Mouse (Mus musculus) myocyte (in vitro differentiated cells): ENCODE data around the gene Ankdd1b. TPM values are rescaled to one million over a fixed set of nuclear protein-coding genes. Genes with fewer than 3 reads are reported as not detected.

Experiments
- H3K27me3 ChIP-seq: one replicate; pipeline ENCODE4 v1.6.1; 2011; ENCODE audit not compliant: control insufficient read depth, insufficient read depth, insufficient read length
- H3K36me3 ChIP-seq: one replicate; pipeline ENCODE4 v1.6.1; 2011; ENCODE audit not compliant: control insufficient read depth, insufficient read depth
- H3K4me2 ChIP-seq: one replicate; pipeline ENCODE4 v1.6.1; 2011; ENCODE audit warnings: low read depth, control low read depth
- H3K4me3 ChIP-seq: one replicate; pipeline ENCODE4 v1.5.1; 2011; ENCODE audit warnings: mild to moderate bottlenecking, control low read depth, moderate library complexity
- H3K79me2 ChIP-seq: one replicate; pipeline ENCODE4 v1.6.1; 2011; ENCODE audit not compliant: control insufficient read depth, insufficient read depth
- H3ac ChIP-seq: one replicate; pipeline ENCODE4 v1.6.1; 2011; ENCODE audit not compliant: control insufficient read depth, insufficient read length
- CEBPB ChIP-seq: IDR thresholded peaks from 2 replicates; pipeline ENCODE4 v1.6.1; 2011; ENCODE audit warnings: mild to moderate bottlenecking, moderate library complexity; ENCODE audit not compliant: poor library complexity, insufficient read depth, severe bottlenecking
- E2F4 ChIP-seq: IDR thresholded peaks from one replicate; pipeline ENCODE4 v1.6.1; 2011; ENCODE audit warnings: mild to moderate bottlenecking, control low read depth, moderate library complexity; ENCODE audit not compliant: insufficient read depth
- MAX ChIP-seq: IDR thresholded peaks from one replicate; pipeline ENCODE4 v1.6.1; 2011; ENCODE audit warnings: low read depth, mild to moderate bottlenecking, control low read depth
- MYOD1 ChIP-seq, 3 experiments: IDR thresholded peaks; one replicate each; pipeline ENCODE4 v1.6.1; 2011; ENCODE audit warnings: control low read depth in 2 of 3, low read depth in 2 of 3, mild to moderate bottlenecking in 2 of 3, moderate library complexity in 1 of 3; ENCODE audit not compliant: insufficient read length in 2 of 3, control insufficient read depth in 1 of 3
- MYOG ChIP-seq, 3 experiments: IDR thresholded peaks; one replicate each; pipeline ENCODE4 v1.6.1; 2011; ENCODE audit warnings: control low read depth in 2 of 3, low read depth in 2 of 3, mild to moderate bottlenecking in 2 of 3; ENCODE audit not compliant: insufficient read length in 2 of 3, control insufficient read depth in 1 of 3, insufficient read depth in 1 of 3
- POLR2A ChIP-seq: IDR thresholded peaks from one replicate; pipeline ENCODE4 v1.6.1; 2011; ENCODE audit warnings: low read depth, mild to moderate bottlenecking, control low read depth, moderate library complexity; ENCODE audit not compliant: insufficient read length
- POLR2AphosphoS2 ChIP-seq: IDR thresholded peaks from one replicate; pipeline ENCODE4 v1.6.1; 2011; ENCODE audit warnings: low read depth, control low read depth; ENCODE audit not compliant: insufficient read length
- REST ChIP-seq: IDR thresholded peaks from one replicate; pipeline ENCODE4 v1.6.1; 2011; ENCODE audit warnings: mild to moderate bottlenecking, control low read depth, moderate library complexity; ENCODE audit not compliant: insufficient read depth, insufficient read length
- SRF ChIP-seq: IDR thresholded peaks from one replicate; pipeline ENCODE4 v1.6.1; 2011; ENCODE audit warnings: low read depth; ENCODE audit not compliant: control insufficient read depth, insufficient read length
- TCF12 ChIP-seq: IDR thresholded peaks from one replicate; pipeline ENCODE4 v1.6.1; 2011; ENCODE audit warnings: mild to moderate bottlenecking, control low read depth; ENCODE audit not compliant: poor library complexity, insufficient read depth, severe bottlenecking
- TCF3 ChIP-seq: IDR thresholded peaks from one replicate; pipeline ENCODE4 v1.6.1; 2011; ENCODE audit warnings: low read depth, control low read depth; ENCODE audit not compliant: insufficient read length
- USF1 ChIP-seq: IDR thresholded peaks from one replicate; pipeline ENCODE4 v1.6.1; 2011; ENCODE audit warnings: low read depth, mild to moderate bottlenecking, control low read depth, moderate library complexity
- polyA plus RNA-seq: library from polyadenylated mRNA; unstranded; fragments of >200 nt; fragmentation: generic; extraction: Trizol; gene quantifications from one replicate; pipeline ENCODE4 v1.2.1, GENCODE M21; 2012; ENCODE audit warnings: missing spikeins

The Ankdd1b gene
- polyA plus RNA-seq, 1 experiment, result not detected

DNA sequence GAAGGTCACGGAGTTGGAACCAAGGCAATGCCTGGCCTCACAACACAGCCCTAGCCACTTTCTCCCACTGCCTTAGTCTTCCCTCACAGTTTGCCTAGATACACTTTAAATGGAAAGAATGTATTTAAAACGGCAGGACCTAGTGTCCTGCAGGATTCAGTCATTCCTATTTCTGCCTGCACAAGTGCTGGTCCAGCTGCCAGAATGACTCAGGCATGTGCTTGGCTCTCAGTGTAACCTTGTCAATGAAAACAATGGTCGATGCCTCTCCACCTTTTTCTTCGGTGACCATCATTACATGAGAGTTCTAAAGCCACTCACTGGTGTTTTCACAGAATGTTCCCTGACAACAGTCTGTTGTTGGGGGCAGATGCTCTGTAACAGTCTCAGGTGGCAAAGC, 52.5 kb downstream of the Ankdd1b start:
- peaks cover 19% of the 10 kb centered on the region for H3K36me3 ChIP-seq
- no peak overlapping the region for H3ac ChIP-seq
- TF ChIP-seq E2F4, result no peak
- no peak for TF ChIP-seq USF1
- TF ChIP-seq REST, result no peak
- no peak for TF ChIP-seq POLR2A
- TF ChIP-seq POLR2AphosphoS2, result no peak
- TF ChIP-seq MYOD1 (IDR thresholded peaks at IDR 0.05; ENCODE audit: control insufficient read depth in 1 of 3, insufficient read length in 2 of 3, low read depth in 2 of 3), result peak in 1 of 3 experiments; percentile 66
- no peak for TF ChIP-seq SRF
- no peak for TF ChIP-seq TCF12
- no peak for TF ChIP-seq TCF3
- peak in 2 of 3 experiments; percentile 57 to 66 for TF ChIP-seq MYOG (IDR thresholded peaks at IDR 0.05; ENCODE audit: control insufficient read depth in 1 of 3, insufficient read depth in 1 of 3, insufficient read length in 2 of 3, low read depth in 2 of 3)
- no peak for TF ChIP-seq MAX
- TF ChIP-seq CEBPB, result no peak

DNA sequence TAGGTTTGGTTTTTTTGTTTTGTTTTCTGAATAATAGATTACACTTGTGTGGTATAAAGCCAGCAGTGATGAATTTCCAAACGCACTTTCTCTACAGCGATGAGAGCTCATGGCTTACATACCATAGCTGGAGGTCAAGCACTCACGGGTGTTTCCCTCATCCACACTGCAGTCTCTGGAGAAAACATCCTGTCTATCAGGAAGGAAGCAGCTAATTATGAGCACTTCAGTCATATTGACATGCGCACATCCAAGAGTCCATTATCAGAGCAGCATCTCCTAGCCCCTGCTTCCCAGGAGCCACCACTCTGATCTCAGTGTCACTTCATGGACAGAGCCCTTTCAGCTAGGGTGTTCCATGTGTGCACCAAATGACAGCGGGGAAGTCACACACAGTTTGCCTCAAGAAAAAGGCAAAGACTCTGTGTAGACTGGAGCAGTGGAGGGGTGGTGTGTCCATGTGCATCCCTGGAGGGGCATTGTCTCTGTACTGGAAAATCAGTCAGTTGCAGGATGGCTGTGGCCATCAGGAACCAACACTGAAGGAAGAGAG, 53.7 kb downstream of the Ankdd1b start:
- H3K4me3 ChIP-seq, result no peak overlapping the region
- TF ChIP-seq MYOD1 (IDR thresholded peaks at IDR 0.05; ENCODE audit: control insufficient read depth in 1 of 3, insufficient read length in 2 of 3, low read depth in 2 of 3), result no peak
- TF ChIP-seq REST, result no peak
- no peak for TF ChIP-seq POLR2AphosphoS2
- no peak for TF ChIP-seq MAX
- no peak for TF ChIP-seq CEBPB
- no peak for TF ChIP-seq USF1
- TF ChIP-seq TCF12, result no peak
- TF ChIP-seq SRF, result no peak
- no peak for TF ChIP-seq E2F4
- TF ChIP-seq TCF3, result no peak
- TF ChIP-seq POLR2A, result no peak
- TF ChIP-seq MYOG (IDR thresholded peaks at IDR 0.05; ENCODE audit: control insufficient read depth in 1 of 3, insufficient read depth in 1 of 3, insufficient read length in 2 of 3, low read depth in 2 of 3), result no peak
- no peaks in the 10 kb centered on the region for H3K79me2 ChIP-seq
- H3K4me2 ChIP-seq, result no peak overlapping the region
- H3K36me3 ChIP-seq, result peaks cover 19% of the 10 kb centered on the region
- no peak overlapping the region for H3ac ChIP-seq
- no peaks in the 10 kb centered on the region for H3K27me3 ChIP-seq

More for the DNA sequence above, 52.5 kb downstream of the Ankdd1b start:
- H3K4me2 ChIP-seq, result no peak overlapping the region
- H3K4me3 ChIP-seq, result no peak overlapping the region
- no peaks in the 10 kb centered on the region for H3K27me3 ChIP-seq
- H3K79me2 ChIP-seq, result no peaks in the 10 kb centered on the region

DNA sequence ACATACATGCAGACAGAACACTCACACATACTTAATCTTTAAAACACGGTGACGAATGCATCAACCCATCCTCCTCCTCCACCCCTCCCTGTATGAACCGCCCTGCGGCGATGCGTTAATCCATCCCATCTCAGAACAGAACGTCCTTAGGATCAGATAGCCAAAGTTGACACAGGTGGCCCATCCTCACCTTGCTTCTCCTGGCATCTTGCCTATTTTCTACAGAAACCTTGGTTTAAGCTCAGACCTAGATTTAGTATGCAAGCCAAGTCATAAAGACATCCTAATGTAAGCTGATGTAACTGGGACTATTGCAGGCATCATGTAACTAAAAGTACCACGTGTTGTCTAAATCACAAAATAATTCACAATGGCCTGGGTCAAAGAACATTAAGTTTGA, 54.6 kb downstream of the Ankdd1b start:
- H3K36me3 ChIP-seq, result peaks cover 19% of the 10 kb centered on the region

DNA sequence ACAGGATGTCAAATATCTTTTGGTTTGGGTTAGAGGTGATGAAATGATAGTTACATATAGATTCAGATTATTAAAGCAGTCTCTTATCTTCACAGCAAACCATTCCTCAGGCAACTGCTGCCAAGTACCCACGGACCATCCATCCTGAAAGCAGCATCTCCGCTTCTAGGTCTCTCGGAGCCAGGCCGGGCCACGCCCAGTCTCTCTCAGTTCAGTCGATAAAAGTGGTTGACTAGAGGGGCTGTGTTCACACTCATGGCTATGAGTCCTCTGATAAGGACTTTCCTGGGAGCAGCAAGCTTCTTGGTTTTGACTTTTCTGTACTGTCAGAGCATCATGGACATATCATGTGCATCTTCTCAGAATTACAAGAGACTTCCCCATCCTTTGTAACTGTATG, 56.6 kb downstream of the Ankdd1b start:
- Histone ChIP-seq H3K27me3 (no peaks in the 10 kb centered on the region), H3K79me2 (no peaks in the 10 kb centered on the region), H3K4me3 (no peak overlapping the region), H3K36me3 (peaks cover 24% of the 10 kb centered on the region), H3K4me2 (no peak overlapping the region), H3ac (no peak overlapping the region)
- TF ChIP-seq POLR2AphosphoS2 (no peak), REST (no peak), E2F4 (no peak), TCF12 (no peak), TCF3 (no peak), MYOD1 (IDR thresholded peaks at IDR 0.05; ENCODE audit: control insufficient read depth in 1 of 3, insufficient read length in 2 of 3, low read depth in 2 of 3) (no peak), CEBPB (no peak), USF1 (no peak), SRF (no peak), MYOG (IDR thresholded peaks at IDR 0.05; ENCODE audit: control insufficient read depth in 1 of 3, insufficient read depth in 1 of 3, insufficient read length in 2 of 3, low read depth in 2 of 3) (no peak), POLR2A (no peak), MAX (no peak)

More for the DNA sequence above, 54.6 kb downstream of the Ankdd1b start:
- Histone ChIP-seq H3K4me2 (no peak overlapping the region), H3K79me2 (no peaks in the 10 kb centered on the region), H3K4me3 (no peak overlapping the region), H3ac (no peak overlapping the region), H3K27me3 (no peaks in the 10 kb centered on the region)
- TF ChIP-seq TCF3 (no peak), SRF (no peak), CEBPB (no peak), REST (no peak)

DNA sequence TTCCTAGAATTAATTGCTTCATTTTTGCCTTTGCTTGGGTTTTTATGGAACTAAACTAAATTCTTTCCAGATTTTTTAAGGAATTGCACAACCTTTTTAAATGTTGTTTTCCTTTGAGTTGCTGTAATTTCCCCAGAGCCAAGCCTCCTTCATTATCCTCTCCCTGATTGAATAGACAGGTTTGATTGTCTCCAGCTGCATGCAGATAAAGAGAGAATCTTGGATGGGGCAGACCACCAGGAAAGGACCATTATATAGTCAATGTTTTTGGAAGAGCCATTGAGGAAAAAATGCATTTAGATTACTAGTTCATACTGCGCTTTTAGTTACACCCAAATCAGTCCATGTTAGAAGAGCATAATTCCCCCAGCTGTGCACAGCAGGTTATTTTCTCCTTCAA, 62.2 kb downstream of the Ankdd1b start:
- no peaks in the 10 kb centered on the region for H3K79me2 ChIP-seq
- no peaks in the 10 kb centered on the region for H3K27me3 ChIP-seq
- no peak overlapping the region for H3K4me2 ChIP-seq
- no peak overlapping the region for H3K4me3 ChIP-seq
- H3K36me3 ChIP-seq, result peaks cover 18% of the 10 kb centered on the region
- H3ac ChIP-seq, result no peak overlapping the region
- TF ChIP-seq POLR2AphosphoS2, result no peak
- TF ChIP-seq REST, result no peak
- TF ChIP-seq E2F4, result no peak
- TF ChIP-seq CEBPB, result no peak
- TF ChIP-seq SRF, result no peak
- no peak for TF ChIP-seq MYOG (IDR thresholded peaks at IDR 0.05; ENCODE audit: control insufficient read depth in 1 of 3, insufficient read depth in 1 of 3, insufficient read length in 2 of 3, low read depth in 2 of 3)
- no peak for TF ChIP-seq USF1
- TF ChIP-seq MAX, result no peak
- TF ChIP-seq TCF3, result no peak
